Mouse (Mus musculus) cerebellum, adult 2 months (tissue): Measurements from ENCODE around the gene Gpr31b. TPM values are rescaled to one million over a fixed set of nuclear protein-coding genes. Genes with fewer than 3 reads are reported as not detected.
"Not testable (repeated sequence)": the region's sequence is repeated elsewhere in the genome, so short reads cannot be mapped to it uniquely, and the experiment has no call there.

Experiments used
- DNase-seq, 2 experiments: peaks; one replicate each; pipeline ENCODE4 v3.0.0; 2021
- H3K27ac ChIP-seq: fragments of 200-500 bp; 2 replicates; pipeline ENCODE4 v1.5.1; 2012; ENCODE audit warnings: low read length, control low read depth, inconsistent platforms; ENCODE audit not compliant: insufficient read depth
- H3K27me3 ChIP-seq: fragments of 200-500 bp; 2 replicates; pipeline ENCODE4 v1.6.1; 2012; ENCODE audit warnings: inconsistent platforms, mild to moderate bottlenecking, low read length, moderate library complexity; ENCODE audit not compliant: control insufficient read depth, insufficient read depth
- H3K4me1 ChIP-seq: fragments of 200-500 bp; 2 replicates; pipeline ENCODE4 v1.6.1; 2011; ENCODE audit warnings: low read length; ENCODE audit not compliant: control insufficient read depth, insufficient read depth
- H3K4me3 ChIP-seq: fragments of 200-500 bp; replicated peaks from 2 replicates; pipeline ENCODE3; 2011; ENCODE audit warnings: mild to moderate bottlenecking, low read depth, low read length, control low read depth; ENCODE audit not compliant: insufficient read depth
- WGBS: fragments of 180-500 bp; shearing (Covaris S2); methylation state at CpG from one replicate; pipeline ENCODE4 v1.1.7; 2018; 5-methylcytosine and 5-hydroxymethylcytosine counted together
- polyA plus RNA-seq: library from polyadenylated mRNA; depleted of rRNA; stranded (reverse); fragments of >200 nt; gene quantifications from 2 replicates; pipeline ENCODE4 v1.2.3, GENCODE M21; 2012; rRNA removed

The Gpr31b gene
- not detected in 2 replicates for polyA plus RNA-seq

- WGBS: 28% methylated on average over 3 of the region's 8 CpGs
Measured at GRCm38 (mm10) chr17:13052124-13052813, at the start of gene Gpr31b. Gene Gpr31b (minus strand): TSS chr17:13052296.

GRCm38 (mm10) chr17:13092960-13093359 lies 40.9 kb upstream of the Gpr31b start:
- 95% methylated on average over 3 of the region's 4 CpGs for WGBS
- DNase-seq, H3K27ac ChIP-seq, H3K4me1 ChIP-seq, H3K4me3 ChIP-seq, H3K27me3 ChIP-seq: not testable (repeated sequence)

More at GRCm38 (mm10) chr17:13052124-13052813, at the start of gene Gpr31b:
- H3K27me3 ChIP-seq, DNase-seq, H3K4me3 ChIP-seq, H3K27ac ChIP-seq, H3K4me1 ChIP-seq: not testable (repeated sequence)

DNA sequence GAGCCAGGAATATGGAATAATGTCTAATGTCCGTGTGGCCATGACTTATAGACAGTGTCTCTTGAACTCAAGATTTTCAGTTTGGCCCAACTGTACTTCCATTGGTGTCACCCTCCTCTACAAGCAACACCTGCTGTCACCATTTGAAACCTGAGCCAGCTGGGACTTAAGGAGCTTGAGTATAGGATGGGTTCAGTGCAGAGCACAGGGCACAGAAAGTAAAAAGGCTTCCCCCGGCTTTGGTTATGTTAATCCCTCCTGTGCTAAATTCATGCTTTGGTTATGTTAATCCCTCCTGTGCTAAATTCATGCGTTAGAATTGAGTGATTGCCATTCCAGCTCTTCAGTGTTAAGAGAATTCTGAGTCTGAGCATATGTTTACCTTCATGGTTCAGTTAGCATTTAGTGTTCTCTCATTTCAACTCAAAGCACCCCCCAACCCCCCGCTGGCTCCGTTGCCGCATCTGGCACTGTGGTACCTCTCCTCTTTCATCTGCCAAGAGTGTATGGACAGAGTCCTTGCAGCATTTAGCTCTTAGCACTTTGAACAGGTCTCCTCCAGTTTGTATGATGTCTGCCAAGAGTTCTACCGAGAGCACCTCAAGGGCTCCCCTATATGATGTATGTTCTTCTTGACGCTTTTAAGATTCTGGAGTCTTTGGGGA lies 40.1 kb upstream of the Gpr31b start:
- 36% methylated on average over 8 of the region's 8 CpGs for WGBS
- not testable (repeated sequence) for H3K4me1 ChIP-seq, DNase-seq, H3K4me3 ChIP-seq, H3K27ac ChIP-seq, H3K27me3 ChIP-seq

GRCm38 (mm10) chr17:13091510-13091909 lies 39.4 kb upstream of the Gpr31b start:
- 67% methylated on average over 1 of the region's 1 CpGs for WGBS
- not testable (repeated sequence) for H3K27me3 ChIP-seq, H3K27ac ChIP-seq, H3K4me1 ChIP-seq, DNase-seq, H3K4me3 ChIP-seq

- H3K27ac ChIP-seq, H3K4me1 ChIP-seq, DNase-seq, H3K27me3 ChIP-seq, H3K4me3 ChIP-seq: not testable (repeated sequence)
- WGBS: 62% methylated on average over 4 of the region's 5 CpGs
Measured at GRCm38 (mm10) chr17:13069227-13069626, 17.1 kb upstream of the Gpr31b start.

DNA sequence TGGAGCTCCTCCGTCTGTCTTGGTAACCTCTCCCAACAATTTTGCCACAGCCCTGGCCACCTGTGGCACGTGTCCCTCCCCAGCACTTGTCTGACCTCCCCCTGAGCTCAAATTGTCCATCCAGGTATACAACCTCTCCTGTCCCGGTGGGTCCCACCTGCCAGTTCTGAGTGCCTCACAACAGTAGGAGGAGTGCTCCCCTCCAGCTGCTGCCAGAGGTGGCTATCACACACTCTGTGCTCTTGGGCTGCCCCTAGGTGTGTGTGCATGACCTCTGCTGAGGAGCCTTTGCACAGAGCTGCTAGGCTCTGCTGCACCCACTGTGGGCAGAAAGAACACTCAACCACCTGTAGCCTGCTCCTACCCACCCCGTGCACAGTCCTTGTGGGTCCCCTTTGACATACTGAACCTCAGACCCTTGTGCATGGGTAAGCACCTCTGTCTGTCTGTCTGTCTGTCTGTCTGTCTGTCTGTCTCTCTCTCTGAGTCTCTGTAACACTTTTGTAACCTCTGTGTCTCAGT lies 15.8 kb upstream of the Gpr31b start:
- H3K27ac ChIP-seq, H3K4me3 ChIP-seq, H3K4me1 ChIP-seq, DNase-seq, H3K27me3 ChIP-seq: not testable (repeated sequence)
- 92% methylated on average over 1 of the region's 4 CpGs for WGBS

DNA sequence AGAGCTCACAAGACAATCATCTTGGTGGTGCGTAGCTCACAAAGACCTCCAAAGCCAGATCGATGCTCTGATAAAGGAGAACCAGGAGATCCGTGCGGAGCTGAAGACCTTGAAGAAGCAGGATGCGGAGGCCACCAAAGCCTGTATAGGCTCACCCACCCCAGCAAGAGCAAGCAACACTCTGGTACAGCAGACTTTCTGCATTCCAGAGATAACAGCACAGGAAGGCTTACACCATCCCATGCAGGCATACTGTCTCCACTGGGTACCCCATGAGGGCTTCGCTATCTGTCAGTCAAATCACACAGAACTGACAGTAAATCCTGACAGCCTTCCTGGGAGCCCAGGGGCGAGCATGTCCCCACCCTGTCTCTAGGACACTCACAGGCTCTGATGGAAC lies 10.8 kb upstream of the Gpr31b start:
- H3K27ac ChIP-seq, H3K4me1 ChIP-seq, H3K27me3 ChIP-seq, DNase-seq, H3K4me3 ChIP-seq: not testable (repeated sequence)
- WGBS: 86% methylated on average over 6 of the region's 7 CpGs

DNA sequence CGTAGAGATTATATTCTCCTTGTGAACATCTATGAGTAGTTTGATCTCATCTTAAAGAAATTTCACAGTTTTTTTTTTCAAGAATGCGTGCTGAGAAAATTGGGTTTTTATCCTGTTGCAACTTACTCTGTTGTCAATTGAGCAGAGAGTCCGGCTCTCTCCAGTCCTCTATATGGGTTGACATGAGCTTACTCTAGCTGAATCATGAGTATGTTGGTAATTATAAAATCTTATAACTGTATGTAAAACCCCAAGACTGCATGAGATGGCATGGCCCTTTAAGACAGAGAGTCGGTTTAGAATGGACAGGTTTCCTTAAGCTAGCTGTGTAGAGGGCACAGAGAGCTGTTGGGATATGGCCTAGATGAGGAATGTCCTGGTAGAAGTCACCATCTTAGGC lies 8.7 kb upstream of the Gpr31b start, which contains the start of gene Tcp10b:
Gene Tcp10b, plus strand, starts transcription at position 301 of the 400 bp plus-strand sequence.
- H3K27me3 ChIP-seq, DNase-seq, H3K4me3 ChIP-seq, H3K4me1 ChIP-seq, H3K27ac ChIP-seq: not testable (repeated sequence)
- 90% methylated on average over 4 of the region's 4 CpGs for WGBS
